Mouse (Mus musculus) limb, embryonic 11.5 days (tissue): ENCODE data around the gene Gm11027. TPM values are rescaled to one million over a fixed set of nuclear protein-coding genes. Genes with fewer than 3 reads are reported as not detected.

ENCODE experiments used
- ATAC-seq: fragments of 200-750 bp; cut with Nextera tagmentation; 2 replicates; pipeline ENCODE4 v1.8.0; 2017; ENCODE audit warnings: low read depth; ENCODE audit not compliant: insufficient number of reproducible peaks, low FRiP score, low TSS enrichment
- DNase-seq: peaks from one replicate; pipeline ENCODE4 v3.0.0-alpha.2; 2015; ENCODE audit warnings: low spot score
- H3K27ac ChIP-seq: fragments of 300-500 bp; sonication (generic); replicated peaks from 2 replicates; pipeline ENCODE4 v1.5.1; 2014; ENCODE audit warnings: low read depth, mild to moderate bottlenecking, low read length
- H3K27me3 ChIP-seq: fragments of 300-500 bp; sonication (generic); 2 replicates; pipeline ENCODE4 v1.6.1; 2014; ENCODE audit warnings: mild to moderate bottlenecking, low read length, mixed read lengths; ENCODE audit not compliant: control insufficient read depth, insufficient read depth
- H3K36me3 ChIP-seq: fragments of 300-500 bp; sonication (generic); 2 replicates; pipeline ENCODE4 v1.6.1; 2014; ENCODE audit warnings: mild to moderate bottlenecking, low read length, moderate library complexity, mixed read lengths; ENCODE audit not compliant: control insufficient read depth, insufficient read depth
- H3K4me1 ChIP-seq: fragments of 300-500 bp; sonication (generic); 2 replicates; pipeline ENCODE4 v1.6.1; 2014; ENCODE audit warnings: low read length, mixed read lengths; ENCODE audit not compliant: control insufficient read depth, insufficient read depth
- H3K4me2 ChIP-seq: fragments of 300-500 bp; sonication (generic); 2 replicates; pipeline ENCODE4 v1.6.1; 2014; ENCODE audit warnings: low read depth, mild to moderate bottlenecking, moderate library complexity; ENCODE audit not compliant: severe bottlenecking
- H3K4me3 ChIP-seq: fragments of 300-500 bp; sonication (generic); 2 replicates; pipeline ENCODE4 v1.5.1; 2014; ENCODE audit warnings: low read depth, low read length
- H3K9ac ChIP-seq: fragments of 300-500 bp; sonication (generic); 2 replicates; pipeline ENCODE4 v1.6.1; 2014; ENCODE audit warnings: mild to moderate bottlenecking, low read length
- H3K9me3 ChIP-seq: fragments of 300-500 bp; sonication (generic); 2 replicates; pipeline ENCODE4 v1.6.1; 2016; ENCODE audit warnings: low read length; ENCODE audit not compliant: control insufficient read depth
- WGBS: fragments of 180-500 bp; shearing (Covaris S2); extraction: QIAGEN DNeasy Blood & Tissue Kit; methylation state at CpG from one replicate; pipeline ENCODE4 v1.1.7; 2014; 5-methylcytosine and 5-hydroxymethylcytosine counted together
- microRNA-seq: library from miRNA; unstranded; fragments of <30 nt; microRNA quantifications from one replicate; pipeline ENCODE4, GENCODE M21; 2016
- polyA plus RNA-seq: library from polyadenylated mRNA; unstranded; fragments of >200 nt; fragmentation: Nextera tagmentation; extraction: Ambion mirVana; gene quantifications from 2 replicates; pipeline ENCODE4 v1.2.1, GENCODE M21; 2014

The Gm11027 gene
- polyA plus RNA-seq, 1 experiment from 2014 or later: not detected

DNA sequence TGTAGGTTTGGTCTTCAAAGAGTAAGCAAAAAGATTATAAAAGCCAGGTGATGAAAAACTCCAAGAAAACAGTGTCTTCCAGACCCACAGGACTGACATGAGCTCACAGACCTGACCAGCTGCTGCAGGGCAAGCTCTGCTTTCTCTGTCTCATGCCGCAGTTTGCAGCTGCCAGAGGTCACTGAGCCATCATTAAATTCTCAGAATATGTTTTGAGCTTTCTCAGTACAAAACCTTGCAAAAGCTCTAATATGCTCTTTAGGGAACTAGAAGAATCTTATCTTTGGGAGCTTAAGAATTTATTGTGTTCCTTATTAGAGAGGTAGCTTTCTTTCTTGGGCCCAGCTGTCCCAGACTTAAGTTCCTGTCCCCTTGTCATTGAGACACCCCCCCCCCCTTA lies 30.9 kb downstream of the Gm11027 start:
- no peak for DNase-seq

DNA sequence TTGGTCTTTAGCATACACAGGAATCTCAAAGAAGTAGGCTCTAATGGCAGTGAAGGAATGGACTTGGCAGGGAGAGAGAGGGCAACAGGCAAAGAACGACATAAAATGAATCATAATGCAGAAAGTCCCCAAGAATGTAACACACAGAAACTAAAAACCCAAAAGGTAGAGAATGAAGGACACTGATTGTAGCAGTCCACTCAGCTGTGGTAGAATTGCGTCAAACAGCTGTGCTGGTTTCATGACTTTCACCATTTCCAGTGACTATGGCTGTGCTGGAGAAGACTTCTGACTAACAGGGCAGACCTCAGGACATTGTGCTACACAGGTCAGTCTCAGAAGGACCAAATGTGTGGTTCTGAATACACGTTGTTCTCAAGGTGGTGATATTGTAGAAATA lies 32.7 kb downstream of the Gm11027 start:
- Histone ChIP-seq H3K9me3 (no peaks in the 10 kb centered on the region), H3K4me3 (no peak overlapping the region), H3K4me1 (no peaks in the 10 kb centered on the region), H3K27me3 (no peaks in the 10 kb centered on the region), H3K36me3 (no peaks in the 10 kb centered on the region), H3K27ac (no peak overlapping the region), H3K4me2 (no peak overlapping the region), H3K9ac (no peak overlapping the region)
- 88% methylated on average over 3 of the region's 3 CpGs for WGBS
- DNase-seq: no peak
- no peak for ATAC-seq

More for the DNA sequence above, 30.9 kb downstream of the Gm11027 start:
- Histone ChIP-seq H3K4me1 (no peaks in the 10 kb centered on the region), H3K27ac (no peak overlapping the region), H3K9ac (no peak overlapping the region), H3K36me3 (no peaks in the 10 kb centered on the region), H3K9me3 (no peaks in the 10 kb centered on the region), H3K4me2 (no peak overlapping the region), H3K4me3 (no peak overlapping the region), H3K27me3 (no peaks in the 10 kb centered on the region)
- no peak for ATAC-seq
- 73% methylated on average over 1 of the region's 1 CpGs for WGBS

DNA sequence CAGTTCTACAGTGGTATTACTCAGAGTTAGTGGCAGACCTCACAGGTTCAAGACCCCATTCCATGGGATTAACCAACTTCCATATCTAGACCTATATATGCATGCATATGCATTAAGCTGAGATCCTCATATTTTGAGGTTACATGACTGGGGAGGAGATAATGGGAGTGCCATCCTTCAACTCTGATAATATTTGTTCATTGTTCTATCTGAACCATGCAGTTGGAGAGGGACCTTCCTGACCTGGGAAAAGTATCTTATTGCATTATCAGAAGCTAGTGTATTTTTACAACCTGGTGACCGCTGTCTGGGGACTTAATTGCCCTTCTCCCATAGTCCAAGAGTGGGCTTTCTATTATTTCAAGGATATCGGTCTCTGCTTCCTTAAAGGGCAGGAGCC lies 33.4 kb downstream of the Gm11027 start:
- Histone ChIP-seq H3K9ac (no peak overlapping the region), H3K27me3 (no peaks in the 10 kb centered on the region), H3K4me3 (no peak overlapping the region), H3K4me1 (no peaks in the 10 kb centered on the region), H3K9me3 (no peaks in the 10 kb centered on the region), H3K4me2 (no peak overlapping the region), H3K36me3 (no peaks in the 10 kb centered on the region), H3K27ac (no peak overlapping the region)
- ATAC-seq: no peak
- no peak for DNase-seq
- WGBS: 72% methylated on average over 2 of the region's 2 CpGs

DNA sequence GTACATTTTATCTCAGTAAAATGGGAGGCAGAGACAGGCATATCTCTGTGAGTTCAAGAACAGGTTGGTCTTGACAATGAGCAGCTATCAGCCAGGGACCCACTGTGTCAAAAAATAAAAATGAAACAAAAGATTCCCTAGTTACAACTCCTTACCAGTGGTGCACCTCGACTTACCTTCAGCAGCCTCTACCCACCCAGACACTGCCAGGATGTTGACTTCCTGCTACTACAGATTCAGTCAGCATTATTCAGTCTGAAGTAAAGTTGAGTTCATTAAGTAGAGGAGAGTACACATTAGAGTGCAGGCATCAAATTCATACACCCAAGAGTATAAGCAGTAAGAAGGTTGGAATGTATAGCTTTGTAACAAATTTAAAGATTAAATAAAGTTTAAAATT lies 38.6 kb downstream of the Gm11027 start:
- DNase-seq (no peak), ATAC-seq (no peak)
- 88% methylated on average over 1 of the region's 1 CpGs for WGBS
- Histone ChIP-seq H3K4me3 (no peak overlapping the region), H3K9me3 (no peaks in the 10 kb centered on the region), H3K4me1 (no peaks in the 10 kb centered on the region), H3K27ac (no peak overlapping the region), H3K4me2 (no peak overlapping the region), H3K9ac (no peak overlapping the region), H3K36me3 (no peaks in the 10 kb centered on the region), H3K27me3 (no peaks in the 10 kb centered on the region)

DNA sequence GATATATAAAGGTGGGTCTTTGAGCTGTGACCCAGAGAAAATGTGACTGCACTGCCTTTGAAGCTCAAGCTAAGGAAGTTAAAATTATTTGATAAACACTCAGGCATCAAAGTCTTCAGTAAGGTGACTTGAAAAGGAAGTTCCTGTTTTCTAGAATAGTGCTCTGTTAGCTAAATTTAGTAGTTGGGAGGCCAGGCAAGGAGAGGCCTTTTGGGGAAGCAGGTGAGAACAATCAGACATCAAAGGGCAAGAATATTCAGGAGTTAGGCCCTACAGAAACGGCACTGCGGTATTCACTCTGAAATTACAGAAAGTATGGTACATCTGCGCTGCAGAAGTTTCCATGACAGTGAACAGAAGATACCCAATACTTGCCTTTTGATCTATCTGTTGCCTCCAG lies 40.3 kb downstream of the Gm11027 start:
- WGBS: 80% methylated on average over 3 of the region's 3 CpGs
- H3K4me1 ChIP-seq: no peaks in the 10 kb centered on the region
- no peak overlapping the region for H3K27ac ChIP-seq
- H3K27me3 ChIP-seq: no peaks in the 10 kb centered on the region
- no peak for ATAC-seq
- H3K9me3 ChIP-seq: no peaks in the 10 kb centered on the region
- H3K36me3 ChIP-seq: no peaks in the 10 kb centered on the region
- H3K4me2 ChIP-seq: no peak overlapping the region
- H3K4me3 ChIP-seq: no peak overlapping the region
- DNase-seq: no peak
- no peak overlapping the region for H3K9ac ChIP-seq

DNA sequence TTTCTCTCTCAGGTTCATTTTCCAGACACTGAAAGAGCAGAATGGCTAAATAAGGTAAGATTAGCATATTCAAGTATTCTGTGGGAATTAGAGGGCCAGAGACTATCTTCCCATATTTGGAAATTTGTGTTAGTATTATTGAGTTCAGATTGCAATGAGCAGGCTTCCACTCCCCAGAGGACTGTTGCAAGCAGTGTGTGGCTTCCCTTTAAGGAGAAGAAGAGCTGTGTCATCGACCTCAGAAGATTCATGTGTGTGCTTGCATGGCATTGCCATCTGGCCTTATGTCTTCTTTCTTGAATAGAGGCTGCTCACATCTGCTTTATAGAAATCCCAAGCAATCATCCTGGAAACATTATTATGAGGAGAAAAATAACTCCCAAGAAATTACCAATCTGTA lies 42.6 kb downstream of the Gm11027 start:
- no peak overlapping the region for H3K4me3 ChIP-seq
- H3K36me3 ChIP-seq: no peaks in the 10 kb centered on the region
- DNase-seq (no peak), ATAC-seq (no peak)
- no peak overlapping the region for H3K27ac ChIP-seq
- no peak overlapping the region for H3K9ac ChIP-seq
- WGBS: 86% methylated on average over 1 of the region's 1 CpGs
- no peaks in the 10 kb centered on the region for H3K4me1 ChIP-seq
- H3K27me3 ChIP-seq: no peaks in the 10 kb centered on the region
- H3K9me3 ChIP-seq: no peaks in the 10 kb centered on the region
- H3K4me2 ChIP-seq: no peak overlapping the region

Small RNA genes lying within 50 kb of the gene (microRNA-seq; reads per million reads assigned to microRNA genes)
- gene Gm23190: not detected

Other genes starting within 250 kb of the Gm11027 start
- 61.2 and 62.3 TPM in 2 replicates for gene Zfp386, start 227.7 kb upstream of the Gm11027 start, polyA plus RNA-seq
- gene Vipr2, start 197.7 kb upstream of the Gm11027 start, polyA plus RNA-seq: 2.1 and 2.6 TPM in 2 replicates
- 16.5 and 22.4 TPM in 2 replicates for gene Wdr60, start 12.4 kb upstream of the Gm11027 start, polyA plus RNA-seq
- gene Esyt2, start 5.8 kb downstream of the Gm11027 start, polyA plus RNA-seq: 18.7 and 21.1 TPM in 2 replicates
- gene Ncapg2, start 130.0 kb downstream of the Gm11027 start, polyA plus RNA-seq: 45.0 and 45.6 TPM in 2 replicates
- 0.11 TPM in 1 of 2 replicates, not detected in the other for gene Ptprn2, start 210.3 kb downstream of the Gm11027 start, polyA plus RNA-seq